Mouse (Mus musculus) spleen, adult 2 months (tissue): ENCODE measurements around the gene Ivd.

Experiments used
- CTCF ChIP-seq: fragments of 200-500 bp; IDR thresholded peaks from 2 replicates; pipeline ENCODE4 v1.5.1; 2011; ENCODE audit warnings: mild to moderate bottlenecking, inconsistent platforms; ENCODE audit not compliant: insufficient read depth, insufficient read length, insufficient replicate concordance; ENCODE audit errors: extremely low read depth
- POLR2A ChIP-seq: fragments of 200-500 bp; IDR thresholded peaks from 2 replicates; pipeline ENCODE4 v1.6.1; 2011; ENCODE audit warnings: low read depth, low read length, inconsistent platforms

DNA sequence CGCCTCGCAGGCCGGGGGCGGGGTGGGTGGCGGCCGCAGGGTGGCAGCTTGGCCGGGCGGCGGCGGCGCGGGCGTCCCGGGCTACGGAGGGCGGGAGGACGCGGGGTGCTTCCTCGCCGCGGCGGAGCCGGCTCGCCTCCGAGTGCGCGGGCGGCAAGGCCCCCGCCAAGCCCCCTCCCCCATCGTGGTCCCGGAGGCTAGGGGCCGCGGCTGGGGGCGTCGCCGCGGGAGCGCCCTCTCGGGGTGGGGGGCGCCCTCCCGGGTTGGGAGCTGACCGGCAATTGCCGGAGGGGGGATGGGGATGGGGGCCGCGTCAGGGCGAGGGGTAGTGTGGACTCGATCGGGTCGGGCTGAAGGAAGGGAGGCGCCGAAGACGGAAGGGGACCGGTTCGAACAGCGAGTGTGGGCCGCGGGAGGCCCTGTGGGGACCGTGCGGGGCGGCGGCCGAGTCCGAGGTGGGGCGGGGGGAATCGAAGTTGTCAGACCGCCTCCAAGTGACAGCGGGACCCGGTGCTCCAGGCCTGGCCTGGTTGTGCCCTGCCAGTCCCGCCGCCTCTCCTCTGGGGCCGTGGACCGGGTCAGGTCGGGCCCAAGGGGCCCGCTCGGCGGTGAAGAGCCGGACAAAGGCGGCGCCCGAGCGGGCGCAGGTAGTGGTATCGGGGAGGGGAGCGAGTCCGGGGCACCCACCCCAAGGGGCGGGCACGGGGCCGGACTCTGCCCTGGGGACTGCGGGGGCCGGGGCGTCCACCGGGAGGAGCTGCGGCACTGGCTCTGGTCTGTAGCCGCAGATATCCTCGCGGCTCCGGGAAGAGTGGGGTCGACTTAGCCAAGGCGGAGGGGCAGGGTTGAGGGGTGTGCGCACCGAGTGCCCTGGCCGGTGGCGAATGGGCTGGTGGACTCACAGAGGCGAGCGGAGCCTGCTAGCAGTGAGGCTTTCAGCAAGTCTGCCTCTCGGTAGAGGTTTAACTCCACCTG is 40.6 kb downstream of the Ivd start:
- TF ChIP-seq POLR2A (no peak), CTCF (no peak)
